Mouse (Mus musculus) layer of hippocampus, postnatal 36 days (tissue): ENCODE data around the gene Vtcn1. TPM values are rescaled to one million over a fixed set of nuclear protein-coding genes. Genes with fewer than 3 reads are reported as not detected.
"Not testable (repeated sequence)": the region's sequence is repeated elsewhere in the genome, so short reads cannot be mapped to it uniquely, and the experiment has no call there.

Experiments
- DNase-seq, 2 experiments: peaks; one replicate each; pipeline ENCODE4 v3.0.0; 2022
- total RNA-seq, 2 experiments: library from RNA; stranded (reverse); gene quantifications; 2 replicates each; pipeline ENCODE4 v1.2.3; 2021

Vtcn1 gene
- not detected for total RNA-seq

GRCm38 (mm10) chr3:100825225-100825965 is at the start of gene Vtcn1:
Gene Vtcn1 (plus strand): TSS chr3:100825459.
- DNase-seq: no peak

- no peak for DNase-seq
Measured at GRCm38 (mm10) chr3:100776967-100777366, 48.3 kb upstream of the Vtcn1 start.

GRCm38 (mm10) chr3:100777568-100777967 is 47.7 kb upstream of the Vtcn1 start:
- no peak for DNase-seq

GRCm38 (mm10) chr3:100786076-100786475 is 39.2 kb upstream of the Vtcn1 start:
- DNase-seq: no peak

- no peak for DNase-seq
Measured at GRCm38 (mm10) chr3:100791670-100792069, 33.6 kb upstream of the Vtcn1 start.

GRCm38 (mm10) chr3:100793345-100793744 is 31.9 kb upstream of the Vtcn1 start:
- no peak for DNase-seq

- no peak for DNase-seq
Measured at GRCm38 (mm10) chr3:100796571-100796970, 28.7 kb upstream of the Vtcn1 start.

- no peak for DNase-seq
Measured at GRCm38 (mm10) chr3:100797166-100798145, 27.8 kb upstream of the Vtcn1 start.

GRCm38 (mm10) chr3:100798872-100799422 is 26.3 kb upstream of the Vtcn1 start:
- DNase-seq: no peak

- no peak for DNase-seq
Measured at GRCm38 (mm10) chr3:100804975-100805374, 20.3 kb upstream of the Vtcn1 start.

- DNase-seq: no peak
Measured at GRCm38 (mm10) chr3:100805925-100806324, 19.3 kb upstream of the Vtcn1 start.

- no peak for DNase-seq
Measured at GRCm38 (mm10) chr3:100810461-100810860, 14.8 kb upstream of the Vtcn1 start.

- no peak for DNase-seq
Measured at GRCm38 (mm10) chr3:100811836-100812235, 13.4 kb upstream of the Vtcn1 start.

GRCm38 (mm10) chr3:100815490-100815889 is 9.8 kb upstream of the Vtcn1 start:
- not testable (repeated sequence) for DNase-seq

- no peak for DNase-seq
Measured at GRCm38 (mm10) chr3:100818709-100819108, 6.5 kb upstream of the Vtcn1 start.

GRCm38 (mm10) chr3:100819571-100819970 is 5.7 kb upstream of the Vtcn1 start:
- no peak for DNase-seq

GRCm38 (mm10) chr3:100820852-100821251 is 4.4 kb upstream of the Vtcn1 start:
- no peak for DNase-seq

GRCm38 (mm10) chr3:100821276-100821675 is 4.0 kb upstream of the Vtcn1 start:
- DNase-seq: no peak

- no peak for DNase-seq
Measured at GRCm38 (mm10) chr3:100843784-100844183, 18.5 kb downstream of the Vtcn1 start.

- no peak for DNase-seq
Measured at GRCm38 (mm10) chr3:100844366-100844765, 19.1 kb downstream of the Vtcn1 start.

- no peak for DNase-seq
Measured at GRCm38 (mm10) chr3:100848348-100848747, 23.1 kb downstream of the Vtcn1 start.

GRCm38 (mm10) chr3:100850468-100850867 is 25.2 kb downstream of the Vtcn1 start:
- no peak for DNase-seq
